Mouse (Mus musculus) forebrain, embryonic 12.5 days (tissue): ENCODE measurements around the gene Hba-a1. TPM values are rescaled to one million over a fixed set of nuclear protein-coding genes. Genes with fewer than 3 reads are reported as not detected.
"Not testable (repeated sequence)": the region's sequence is repeated elsewhere in the genome, so short reads cannot be mapped to it uniquely, and the experiment has no call there.

Experiments
- ATAC-seq: fragments of 200-750 bp; cut with Nextera tagmentation; 2 replicates; pipeline ENCODE4 v1.8.0; 2017; ENCODE audit warnings: moderate TSS enrichment; ENCODE audit not compliant: low FRiP score
- H3K27ac ChIP-seq: fragments of 300-500 bp; sonication (generic); 2 replicates; pipeline ENCODE4 v1.5.1; 2016; ENCODE audit warnings: mild to moderate bottlenecking
- H3K27me3 ChIP-seq: fragments of 300-500 bp; sonication (generic); 2 replicates; pipeline ENCODE4 v1.6.1; 2016; ENCODE audit warnings: mild to moderate bottlenecking
- H3K36me3 ChIP-seq: fragments of 300-500 bp; sonication (generic); replicated peaks from 2 replicates; pipeline ENCODE4 v1.6.1; 2016; ENCODE audit warnings: mild to moderate bottlenecking
- H3K4me1 ChIP-seq: fragments of 300-500 bp; sonication (generic); 2 replicates; pipeline ENCODE4 v1.6.1; 2016
- H3K4me2 ChIP-seq: fragments of 300-500 bp; sonication (generic); 2 replicates; pipeline ENCODE4 v1.6.1; 2016; ENCODE audit warnings: mild to moderate bottlenecking, moderate library complexity
- H3K4me3 ChIP-seq: fragments of 300-500 bp; sonication (generic); replicated peaks from 2 replicates; pipeline ENCODE4 v1.5.1; 2016; ENCODE audit warnings: mild to moderate bottlenecking
- H3K9ac ChIP-seq: fragments of 300-500 bp; sonication (generic); 2 replicates; pipeline ENCODE4 v1.6.1; 2016; ENCODE audit warnings: mild to moderate bottlenecking
- H3K9me3 ChIP-seq: fragments of 300-500 bp; sonication (generic); 2 replicates; pipeline ENCODE4 v1.6.1; 2016
- WGBS: fragments of 180-500 bp; shearing (Covaris S2); methylation state at CpG from one replicate; pipeline ENCODE4 v1.1.7; 2016; 5-methylcytosine and 5-hydroxymethylcytosine counted together
- polyA plus RNA-seq: library from polyadenylated mRNA; unstranded; fragments of >200 nt; fragmentation: Nextera tagmentation; extraction: Ambion mirVana; gene quantifications from 2 replicates; pipeline ENCODE4 v1.2.1, GENCODE M21; 2016

The Hba-a1 gene
- polyA plus RNA-seq, 1 experiment from 2014 or later, result 2,947 TPM

DNA sequence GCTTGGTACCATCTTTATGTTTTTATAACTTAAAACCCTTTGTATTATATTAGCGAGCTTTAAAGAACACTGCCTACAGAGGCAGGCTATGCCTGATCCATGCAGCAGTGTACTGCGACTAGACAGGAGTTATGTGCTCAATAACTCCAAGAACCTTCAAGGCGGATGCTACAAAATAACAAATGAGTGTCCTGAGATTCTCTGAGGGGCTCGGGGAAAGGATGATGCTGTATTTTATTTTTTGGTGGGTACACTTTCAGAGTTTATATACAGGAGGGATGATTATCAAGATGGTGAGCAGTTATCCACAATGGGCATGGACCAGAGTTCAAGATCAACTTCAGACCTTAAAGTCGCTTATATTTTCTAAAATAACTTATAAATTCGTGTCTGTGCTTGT lies 16.5 kb upstream of the Hba-a1 start:
- Histone ChIP-seq H3K9ac (peak overlapping the region; percentile 93), H3K9me3 (no peaks in the 10 kb centered on the region), H3K36me3 (peaks cover 6% of the 10 kb centered on the region), H3K4me3 (peak overlapping the region; percentile 82), H3K4me2 (peak overlapping the region; percentile 60), H3K4me1 (peaks cover 14% of the 10 kb centered on the region), H3K27me3 (peaks cover 19% of the 10 kb centered on the region), H3K27ac (peak overlapping the region; percentile 98)
- ATAC-seq, result no peak
- WGBS, result 34% methylated on average over 6 of the region's 6 CpGs

DNA sequence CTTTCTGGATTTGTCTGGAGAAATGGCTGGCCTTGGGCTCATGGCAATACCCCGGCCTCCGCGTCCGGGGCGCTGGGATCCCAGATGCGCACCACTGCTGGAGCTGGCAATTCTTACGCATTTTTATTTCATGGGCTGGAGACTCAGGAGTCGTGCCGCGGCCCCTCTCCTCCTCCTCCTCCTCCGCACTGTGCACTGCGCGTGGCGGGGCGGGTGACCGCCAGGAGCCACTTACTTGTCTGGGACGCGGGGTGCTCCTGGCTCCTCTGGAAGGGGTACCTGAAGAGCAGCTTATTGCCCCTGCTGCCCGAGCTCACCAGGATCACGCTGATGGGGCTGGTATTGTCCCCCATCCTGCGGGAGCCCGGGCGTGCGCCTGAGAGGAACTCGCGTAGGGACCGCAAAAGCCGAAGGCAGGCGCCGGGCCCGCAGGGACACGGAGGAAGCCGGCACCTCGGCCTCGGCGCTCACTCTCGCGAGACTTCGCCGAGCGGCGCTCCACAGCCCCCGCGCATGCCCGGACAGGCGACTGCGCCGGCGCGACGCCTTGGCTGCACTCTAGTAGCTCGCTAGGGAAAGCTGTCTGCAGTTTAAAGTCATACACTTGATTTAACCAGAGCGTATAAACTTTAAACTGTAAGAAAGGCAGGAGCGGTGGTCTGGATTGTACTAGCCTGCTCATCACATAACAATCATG lies 16.0 kb upstream of the Hba-a1 start, which contains the start of gene Nprl3:
TSS of gene Nprl3 (minus strand) at position 520 of the 697 bp plus-strand sequence.
- WGBS, result under 1% methylated on average over 54 of the region's 54 CpGs
- peak within 1 kb of the TSS; percentile 93 for H3K9ac ChIP-seq
- peak within 1 kb of the TSS; percentile 82 for H3K4me3 ChIP-seq
- peak; percentile 100 for ATAC-seq
- no peaks in the 10 kb centered on the region for H3K9me3 ChIP-seq
- peak within 1 kb of the TSS; percentile 98 for H3K27ac ChIP-seq
- H3K4me2 ChIP-seq, result peak within 1 kb of the TSS; percentile 60
- H3K4me1 ChIP-seq, result peaks cover 14% of the 10 kb centered on the region
- peaks cover 19% of the 10 kb centered on the region for H3K27me3 ChIP-seq
- 0 out of 2 replicates have a peak, but pooled peaks cover 2% of the 10 kb centered on the region for H3K36me3 ChIP-seq

DNA sequence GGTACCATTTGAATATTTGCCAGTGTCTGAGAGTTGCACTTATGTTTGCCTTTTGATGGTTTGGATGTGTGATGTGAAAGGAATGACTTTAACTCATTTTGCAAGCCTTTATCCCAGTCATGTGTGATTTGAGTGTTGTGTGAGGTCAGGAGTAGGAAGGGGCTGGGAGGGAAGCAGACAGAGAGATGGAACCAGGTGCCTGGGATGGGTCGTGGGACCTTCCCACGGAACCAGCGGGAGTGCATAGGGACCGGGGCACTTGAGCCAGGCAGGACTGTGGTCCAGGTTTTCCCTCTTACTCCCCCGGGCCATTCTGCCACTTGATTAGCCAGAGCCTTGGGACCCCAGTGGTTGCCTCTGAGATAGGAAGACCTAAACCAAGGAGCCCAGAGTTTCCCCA lies 15.3 kb upstream of the Hba-a1 start:
- Histone ChIP-seq H3K27me3 (peaks cover 19% of the 10 kb centered on the region), H3K36me3 (no peaks in the 10 kb centered on the region), H3K4me3 (peak overlapping the region; percentile 82), H3K27ac (peak overlapping the region; percentile 98), H3K4me1 (peaks cover 14% of the 10 kb centered on the region), H3K9ac (peak overlapping the region; percentile 93), H3K4me2 (peak overlapping the region; percentile 60), H3K9me3 (no peaks in the 10 kb centered on the region)
- 22% methylated on average over 5 of the region's 5 CpGs for WGBS
- no peak; the same call in 1 of the 2 replicates for ATAC-seq

DNA sequence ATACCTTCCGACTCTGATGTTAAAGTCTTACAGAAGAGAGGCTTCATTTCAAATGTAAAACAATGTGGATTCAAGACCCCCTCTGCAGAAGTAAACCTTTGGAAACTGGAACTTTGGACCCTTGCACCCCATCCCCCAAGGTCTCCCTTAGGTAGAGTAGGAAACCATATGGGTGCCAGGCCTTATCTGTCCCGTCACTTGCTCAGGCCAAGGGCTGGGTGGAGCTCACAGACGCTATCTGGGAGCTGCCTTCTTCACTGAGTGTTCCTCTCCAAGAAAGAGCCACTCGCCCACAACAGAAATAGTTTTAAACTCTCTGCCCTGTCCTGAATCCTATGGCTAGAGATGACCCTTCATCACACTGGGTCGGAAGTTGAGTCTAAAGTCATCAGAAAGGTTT lies 14.4 kb upstream of the Hba-a1 start:
- Histone ChIP-seq H3K4me2 (no peak overlapping the region), H3K4me1 (peaks cover 14% of the 10 kb centered on the region), H3K9ac (no peak overlapping the region), H3K4me3 (no peak overlapping the region), H3K36me3 (no peaks in the 10 kb centered on the region), H3K27me3 (peaks cover 19% of the 10 kb centered on the region), H3K9me3 (no peaks in the 10 kb centered on the region), H3K27ac (no peak overlapping the region)
- no peak for ATAC-seq
- 78% methylated on average over 5 of the region's 5 CpGs for WGBS

DNA sequence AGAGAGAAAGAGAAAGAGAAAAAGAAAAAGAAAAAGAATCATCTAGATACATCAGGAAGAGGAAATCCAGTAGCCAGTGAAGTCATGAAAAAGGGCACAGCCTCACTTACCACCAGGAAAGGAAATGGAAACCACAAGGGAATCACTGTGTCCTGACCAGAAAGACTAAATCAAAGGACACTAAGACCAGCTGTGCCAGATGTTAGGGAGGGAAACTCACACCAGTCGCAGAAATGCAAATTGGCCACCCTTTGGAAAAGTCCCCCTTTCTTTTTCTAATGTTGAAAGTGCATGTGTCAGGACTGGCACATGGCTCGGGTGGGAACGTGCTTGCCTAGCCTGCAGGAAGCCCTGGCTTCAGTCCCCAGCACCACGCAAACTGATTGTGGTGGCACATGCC lies 12.1 kb upstream of the Hba-a1 start:
- H3K4me1 ChIP-seq, result peaks cover 11% of the 10 kb centered on the region
- no peak overlapping the region for H3K4me3 ChIP-seq
- no peaks in the 10 kb centered on the region for H3K9me3 ChIP-seq
- WGBS, result 59% methylated on average over 4 of the region's 4 CpGs
- peaks cover 19% of the 10 kb centered on the region for H3K27me3 ChIP-seq
- no peaks in the 10 kb centered on the region for H3K36me3 ChIP-seq
- H3K4me2 ChIP-seq, result no peak overlapping the region
- no peak overlapping the region for H3K27ac ChIP-seq
- H3K9ac ChIP-seq, result no peak overlapping the region
- ATAC-seq, result no peak

DNA sequence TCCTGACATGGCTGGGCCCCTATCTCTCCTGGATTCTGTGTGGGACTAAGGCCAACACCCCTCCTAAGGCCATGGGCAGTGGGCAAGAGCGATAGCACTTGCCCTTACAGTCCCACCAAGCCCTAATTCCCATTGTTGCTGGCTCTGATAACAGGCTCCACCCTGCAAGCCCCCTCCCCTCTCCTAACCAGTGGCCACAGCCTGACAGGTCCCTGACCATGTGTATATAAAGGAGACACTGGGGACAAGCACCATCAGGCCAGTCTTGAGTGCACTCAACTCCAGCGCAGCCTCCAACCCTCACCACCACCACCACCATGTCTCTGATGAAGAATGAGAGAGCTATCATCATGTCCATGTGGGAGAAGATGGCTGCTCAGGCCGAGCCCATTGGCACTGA lies 7.0 kb upstream of the Hba-a1 start, which contains the start of gene Hba-x:
TSS of gene Hba-x (plus strand) at position 54 of the 400 bp plus-strand sequence.
- Histone ChIP-seq H3K9ac (no peak within 1 kb of the TSS), H3K27ac (no peak within 1 kb of the TSS), H3K36me3 (no peaks in the 10 kb centered on the region), H3K9me3 (no peaks in the 10 kb centered on the region), H3K27me3 (peaks cover 14% of the 10 kb centered on the region), H3K4me2 (no peak within 1 kb of the TSS), H3K4me1 (no peaks in the 10 kb centered on the region), H3K4me3 (no peak within 1 kb of the TSS)
- 77% methylated on average over 3 of the region's 3 CpGs for WGBS
- no peak for ATAC-seq

DNA sequence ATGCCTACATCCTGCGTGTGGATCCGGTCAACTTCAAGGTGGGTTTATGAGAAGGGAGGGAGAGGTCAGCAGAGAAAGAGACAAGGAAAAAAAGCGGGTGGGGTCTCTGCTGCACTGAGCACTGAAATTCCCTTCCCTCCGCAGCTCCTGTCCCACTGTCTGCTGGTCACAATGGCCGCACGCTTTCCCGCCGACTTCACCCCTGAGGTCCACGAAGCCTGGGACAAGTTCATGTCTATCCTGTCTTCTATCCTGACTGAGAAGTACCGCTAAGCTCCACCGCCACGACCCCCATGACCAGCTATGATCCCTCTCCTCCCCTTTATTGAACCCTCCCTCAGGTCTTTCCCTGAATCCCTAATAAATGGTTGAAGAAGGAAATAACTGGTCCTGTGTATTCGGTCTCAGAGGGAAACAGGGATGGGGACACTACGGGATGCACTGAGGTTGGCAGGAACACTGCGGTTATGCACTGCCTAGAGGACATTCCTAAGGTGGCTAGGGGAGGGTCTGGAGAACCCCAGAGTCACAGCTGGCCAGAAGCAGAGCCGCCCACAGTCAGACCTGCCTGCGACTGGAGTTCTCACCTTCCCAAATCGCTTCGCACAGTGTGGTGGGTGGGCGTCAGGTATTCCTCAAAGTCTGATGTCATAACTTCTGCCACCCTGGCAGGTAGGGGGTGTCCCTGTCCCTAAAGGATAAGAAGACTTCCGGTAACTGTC lies 5.4 kb upstream of the Hba-a1 start:
- no peak overlapping the region for H3K4me2 ChIP-seq
- H3K27me3 ChIP-seq, result peaks cover 10% of the 10 kb centered on the region; the same call in 1 of the 2 replicates
- H3K9ac ChIP-seq, result no peak overlapping the region
- WGBS, result 80% methylated on average over 21 of the region's 21 CpGs
- H3K4me3 ChIP-seq, result no peak overlapping the region
- no peaks in the 10 kb centered on the region for H3K4me1 ChIP-seq
- H3K9me3 ChIP-seq, result no peaks in the 10 kb centered on the region
- H3K27ac ChIP-seq, result no peak overlapping the region
- H3K36me3 ChIP-seq, result no peaks in the 10 kb centered on the region
- ATAC-seq, result no peak

DNA sequence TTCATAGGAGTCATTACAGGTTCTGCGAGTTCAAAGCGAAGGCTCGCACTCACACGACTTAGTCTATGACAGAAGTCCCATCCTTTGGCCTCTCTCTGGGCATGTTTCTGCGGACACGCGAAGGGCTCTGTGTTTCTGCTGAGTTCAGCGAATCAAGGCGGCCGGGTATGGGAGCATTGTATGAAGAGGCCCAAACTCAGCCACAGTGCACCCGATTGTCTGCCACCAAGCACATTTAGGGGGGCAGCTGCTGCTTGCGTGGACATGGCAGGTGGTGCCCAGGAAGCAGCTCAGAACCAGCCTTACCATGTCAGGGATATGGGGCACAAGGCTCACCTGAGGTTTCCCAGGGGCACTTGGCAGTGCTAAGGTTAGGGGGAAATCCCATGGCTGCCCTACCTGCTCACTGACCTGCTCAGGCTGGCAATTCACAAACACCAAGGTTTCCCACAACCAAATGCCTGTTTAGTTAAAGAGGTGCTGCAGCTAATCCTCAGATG lies 4.8 kb upstream of the Hba-a1 start:
- WGBS, result 89% methylated on average over 12 of the region's 12 CpGs
- no peaks in the 10 kb centered on the region for H3K4me1 ChIP-seq
- no peak for ATAC-seq
- no peaks in the 10 kb centered on the region for H3K36me3 ChIP-seq
- no peak overlapping the region for H3K27ac ChIP-seq
- no peak overlapping the region for H3K4me2 ChIP-seq
- no peaks in the 10 kb centered on the region for H3K9me3 ChIP-seq
- H3K27me3 ChIP-seq, result peaks cover 10% of the 10 kb centered on the region; the same call in 1 of the 2 replicates
- no peak overlapping the region for H3K9ac ChIP-seq
- H3K4me3 ChIP-seq, result no peak overlapping the region

DNA sequence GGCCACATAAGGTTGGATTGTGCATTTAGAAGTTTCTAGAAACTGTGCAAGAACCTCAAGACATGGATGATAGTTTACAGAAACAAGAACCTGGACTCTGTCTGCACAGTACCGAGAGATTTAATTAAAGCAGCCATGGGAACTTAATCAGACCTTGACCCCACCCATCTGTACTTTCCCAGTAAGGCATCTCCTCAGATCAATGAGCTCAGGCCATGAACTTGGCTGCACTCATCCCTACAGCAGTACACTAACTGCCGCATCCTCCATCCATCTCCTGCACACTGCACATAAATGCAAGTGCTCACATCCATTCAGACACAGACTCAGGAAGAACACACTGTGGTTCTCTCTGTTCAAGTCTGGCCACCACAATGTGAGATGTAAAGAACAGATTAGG lies 2.7 kb upstream of the Hba-a1 start:
- peaks cover 10% of the 10 kb centered on the region; the same call in 1 of the 2 replicates for H3K27me3 ChIP-seq
- no peak overlapping the region for H3K4me3 ChIP-seq
- H3K4me2 ChIP-seq, result no peak overlapping the region
- no peak overlapping the region for H3K27ac ChIP-seq
- no peaks in the 10 kb centered on the region for H3K4me1 ChIP-seq
- no peaks in the 10 kb centered on the region for H3K9me3 ChIP-seq
- WGBS, result 78% methylated on average over 2 of the region's 2 CpGs
- H3K9ac ChIP-seq, result no peak overlapping the region
- no peaks in the 10 kb centered on the region for H3K36me3 ChIP-seq
- ATAC-seq, result no peak

DNA sequence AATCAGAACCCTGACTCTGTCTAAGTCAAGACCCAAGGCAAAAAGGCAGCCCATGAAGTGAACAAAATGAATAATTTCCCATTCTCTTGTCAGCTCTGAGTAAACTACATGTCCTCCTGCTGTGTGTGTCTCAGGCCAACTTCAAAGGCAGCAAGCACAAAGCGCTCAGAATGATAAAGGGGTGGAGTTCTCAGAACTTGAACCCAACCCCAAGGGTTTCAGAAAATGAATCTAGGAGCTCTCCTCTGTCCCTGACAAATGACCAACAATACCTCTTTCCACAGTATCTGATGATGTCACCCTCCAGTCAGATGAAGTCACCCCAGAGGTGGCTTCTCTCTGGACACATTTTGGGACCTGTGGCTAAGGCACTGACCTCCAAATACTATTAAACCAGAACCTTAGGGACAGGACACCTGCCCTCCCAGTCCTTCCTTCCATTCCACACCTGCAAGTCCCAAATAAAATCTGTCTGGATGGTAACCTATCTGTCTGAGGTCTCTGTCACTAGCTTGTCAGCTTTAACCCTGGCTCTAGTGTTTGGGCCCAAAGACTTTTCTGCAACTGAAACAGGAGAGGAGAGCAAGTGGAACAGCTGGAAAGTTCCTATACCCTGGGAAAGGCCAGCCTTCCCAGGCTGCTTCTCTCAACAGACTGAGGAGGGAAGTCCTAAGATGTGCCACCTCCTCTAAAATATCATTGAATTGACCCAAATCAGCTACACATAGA lies 1.7 kb upstream of the Hba-a1 start:
- Histone ChIP-seq H3K36me3 (no peaks in the 10 kb centered on the region), H3K4me1 (no peaks in the 10 kb centered on the region), H3K4me3 (no peak overlapping the region), H3K27me3 (peaks cover 8% of the 10 kb centered on the region; the same call in 1 of the 2 replicates), H3K9ac (no peak overlapping the region), H3K4me2 (no peak overlapping the region), H3K9me3 (no peaks in the 10 kb centered on the region), H3K27ac (no peak overlapping the region)
- ATAC-seq, result no peak
- 86% methylated on average over 1 of the region's 1 CpGs for whole genome bisulfite sequencing

DNA sequence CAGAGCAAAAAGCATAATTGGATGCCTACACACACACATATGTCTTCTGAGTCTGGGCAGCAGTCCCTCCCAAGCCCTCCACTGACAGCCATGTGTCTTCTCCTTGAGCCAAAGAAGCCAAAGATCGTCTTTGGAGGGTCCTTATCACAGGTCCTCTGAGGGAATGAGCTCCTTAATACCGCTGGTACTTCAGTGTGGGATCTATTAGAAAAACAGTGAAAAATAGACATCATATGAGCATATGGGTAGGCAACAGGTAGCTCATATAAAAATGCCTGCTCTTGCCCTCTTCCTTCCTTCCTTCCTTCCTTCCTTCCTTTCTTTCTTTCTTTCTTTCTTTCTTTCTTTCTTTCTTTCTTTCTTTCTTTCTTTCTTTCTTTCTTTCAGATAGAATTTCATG lies 1.3 kb downstream of the Hba-a1 start:
- not testable (repeated sequence) for H3K9me3 ChIP-seq
- peaks cover 12% of the 10 kb centered on the region for H3K27me3 ChIP-seq

More for the DNA sequence above, 1.3 kb downstream of the Hba-a1 start:
- WGBS, result 67% methylated on average over 2 of the region's 2 CpGs
- ATAC-seq, H3K9ac ChIP-seq, H3K27ac ChIP-seq, H3K4me1 ChIP-seq, H3K4me2 ChIP-seq, H3K36me3 ChIP-seq, H3K4me3 ChIP-seq: not testable (repeated sequence)
